ENCODE assay signal across 1 mouse cellular context in genomic region chr16:95214251-95215197, GRCm38 (mm10).
TF ChIP-seq lines count a peak whose summit lies in the region.

No protein-coding gene starts in this region.

TF ChIP-seq in CH12.LX, 34 proteins besides CTCF, POLR2A, EP300 and RAD21:
- TF ChIP-seq USF1 (IDR thresholded peaks at IDR 0.05; ENCODE audit: low read depth, low read length) (no peak), BHLHE40 (IDR thresholded peaks at IDR 0.05; ENCODE audit: low read depth, low read length) (peak; percentile 33; the same call in 1 of the 2 replicates), MYC (IDR thresholded peaks at IDR 0.05; ENCODE audit: low read depth, low read length) (no peak), KAT2A (IDR thresholded peaks at IDR 0.05; ENCODE audit: insufficient replicate concordance, low read length) (no peak), ELF1 (IDR thresholded peaks at IDR 0.05; ENCODE audit: low read depth, low read length) (no peak), TCF12 (IDR thresholded peaks at IDR 0.05; ENCODE audit: low read depth, low read length) (peak; percentile 79), TBP (conservative IDR thresholded peaks at IDR 0.05; ENCODE audit: low read depth, low read length) (0 out of 2 replicates have a peak, but pooled peaks have one; percentile 1), POLR2AphosphoS2 (IDR thresholded peaks at IDR 0.05; ENCODE audit: low read depth, low read length) (no peak), ZNF384 (IDR thresholded peaks at IDR 0.05; ENCODE audit: low read depth, low read length) (no peak), ZMIZ1 (IDR thresholded peaks at IDR 0.05; ENCODE audit: low read depth, low read length) (no peak), UBTF (IDR thresholded peaks at IDR 0.05; ENCODE audit: low read depth, low read length) (no peak), MEF2A (IDR thresholded peaks at IDR 0.05; ENCODE audit: borderline replicate concordance, low read depth, low read length) (peak; percentile 45; the same call in 1 of the 2 replicates), HCFC1 (IDR thresholded peaks at IDR 0.05; ENCODE audit: low read depth, low read length) (no peak), MAX (IDR thresholded peaks at IDR 0.05; ENCODE audit: low read length) (no peak), NRF1 (IDR thresholded peaks at IDR 0.05; ENCODE audit: low read depth, low read length) (no peak), SIN3A (IDR thresholded peaks at IDR 0.05; ENCODE audit: low read length) (no peak; the same call in 1 of the 2 replicates), GABPA (IDR thresholded peaks at IDR 0.05; ENCODE audit: insufficient replicate concordance, low read depth, low read length) (no peak; the same call in 1 of the 2 replicates), IRF4 (IDR thresholded peaks at IDR 0.05; ENCODE audit: low read depth, low read length) (peak; percentile 68), CHD2 (IDR thresholded peaks at IDR 0.05; ENCODE audit: low read length) (peak; percentile 86), ZC3H11A (IDR thresholded peaks at IDR 0.05; ENCODE audit: low read depth, low read length) (no peak), USF2 (conservative IDR thresholded peaks at IDR 0.05; ENCODE audit: low read depth, low read length) (no peak), MAZ (IDR thresholded peaks at IDR 0.05; ENCODE audit: low read depth, low read length) (0 out of 2 replicates have a peak, but pooled peaks have one; percentile 27), MAFK (IDR thresholded peaks at IDR 0.05; ENCODE audit: insufficient replicate concordance, low read length) (peak; percentile 87), RCOR1 (conservative IDR thresholded peaks at IDR 0.05; ENCODE audit: low read depth, low read length) (peak; percentile 43; the same call in 1 of the 2 replicates), PAX5 (IDR thresholded peaks at IDR 0.05; ENCODE audit: low read length) (no peak), NELFE (IDR thresholded peaks at IDR 0.05; ENCODE audit: low read depth, low read length) (no peak), SMC3 (IDR thresholded peaks at IDR 0.05; ENCODE audit: low read depth, low read length) (no peak), E2F4 (IDR thresholded peaks at IDR 0.05; ENCODE audit: insufficient replicate concordance, low read depth, low read length) (no peak), JUND (conservative IDR thresholded peaks at IDR 0.05; ENCODE audit: low read depth, low read length) (peak; percentile 36; the same call in 1 of the 2 replicates), CHD1 (IDR thresholded peaks at IDR 0.05; ENCODE audit: low read depth, low read length) (no peak), ZKSCAN1 (IDR thresholded peaks at IDR 0.05; ENCODE audit: borderline replicate concordance, low read depth, low read length) (no peak), JUN (IDR thresholded peaks at IDR 0.05; ENCODE audit: insufficient read depth, low read depth, low read length) (no peak), ETS1 (conservative IDR thresholded peaks at IDR 0.05; ENCODE audit: low read depth, low read length) (peak; percentile 64), MXI1 (IDR thresholded peaks at IDR 0.05; ENCODE audit: low read depth, low read length) (0 out of 2 replicates have a peak, but pooled peaks have one; percentile 22)
TF ChIP-seq in CH12.LX: peak in this region for 12.
